Mouse (Mus musculus) small intestine, adult 2 months (tissue): Measurements from ENCODE around the gene Vamp5. TPM values are rescaled to one million over a fixed set of nuclear protein-coding genes. Genes with fewer than 3 reads are reported as not detected.

Source experiments
- H3K27ac ChIP-seq: fragments of 200-500 bp; 2 replicates; pipeline ENCODE4 v1.5.1; 2012; ENCODE audit warnings: low read depth, low read length, control low read depth, inconsistent platforms; ENCODE audit not compliant: insufficient read depth
- H3K27me3 ChIP-seq: fragments of 200-500 bp; 2 replicates; pipeline ENCODE4 v1.6.1; 2012; ENCODE audit warnings: mild to moderate bottlenecking, moderate library complexity, low read length, inconsistent platforms; ENCODE audit not compliant: control insufficient read depth, insufficient read depth
- H3K36me3 ChIP-seq: fragments of 200-500 bp; 2 replicates; pipeline ENCODE4 v1.6.1; 2012; ENCODE audit warnings: mild to moderate bottlenecking, low read length, control low read depth, inconsistent platforms; ENCODE audit not compliant: control insufficient read depth, insufficient read depth
- H3K4me1 ChIP-seq: fragments of 200-500 bp; 2 replicates; pipeline ENCODE4 v1.6.1; 2012; ENCODE audit warnings: low read length, inconsistent platforms, mixed read lengths; ENCODE audit not compliant: control insufficient read depth, insufficient read depth, insufficient read length
- H3K4me3 ChIP-seq: fragments of 200-500 bp; 2 replicates; pipeline ENCODE4 v1.5.1; 2012; ENCODE audit warnings: low read depth, mild to moderate bottlenecking, control low read depth, inconsistent platforms, low read length, moderate library complexity
- CTCF ChIP-seq: fragments of 200-500 bp; IDR thresholded peaks from 2 replicates; pipeline ENCODE4 v1.5.1; 2012; ENCODE audit warnings: low read depth, mild to moderate bottlenecking, control low read depth, inconsistent platforms, low read length, moderate library complexity, mixed read lengths; ENCODE audit not compliant: insufficient replicate concordance, insufficient read length; ENCODE audit errors: extremely low read depth
- POLR2A ChIP-seq: fragments of 200-500 bp; IDR thresholded peaks from 2 replicates; pipeline ENCODE4 v1.6.1; 2012; ENCODE audit warnings: low read depth, mild to moderate bottlenecking, control low read depth, inconsistent platforms, low read length, moderate library complexity
- WGBS: fragments of 180-500 bp; shearing (Covaris S2); methylation state at CpG from one replicate; pipeline ENCODE4 v1.1.7; 2018; 5-methylcytosine and 5-hydroxymethylcytosine counted together
- polyA plus RNA-seq: library from polyadenylated mRNA; depleted of rRNA; stranded (reverse); fragments of >200 nt; gene quantifications from 2 replicates; pipeline ENCODE4 v1.2.3, GENCODE M21; 2012

The Vamp5 gene
- polyA plus RNA-seq, 1 experiment: 19.8 TPM

DNA sequence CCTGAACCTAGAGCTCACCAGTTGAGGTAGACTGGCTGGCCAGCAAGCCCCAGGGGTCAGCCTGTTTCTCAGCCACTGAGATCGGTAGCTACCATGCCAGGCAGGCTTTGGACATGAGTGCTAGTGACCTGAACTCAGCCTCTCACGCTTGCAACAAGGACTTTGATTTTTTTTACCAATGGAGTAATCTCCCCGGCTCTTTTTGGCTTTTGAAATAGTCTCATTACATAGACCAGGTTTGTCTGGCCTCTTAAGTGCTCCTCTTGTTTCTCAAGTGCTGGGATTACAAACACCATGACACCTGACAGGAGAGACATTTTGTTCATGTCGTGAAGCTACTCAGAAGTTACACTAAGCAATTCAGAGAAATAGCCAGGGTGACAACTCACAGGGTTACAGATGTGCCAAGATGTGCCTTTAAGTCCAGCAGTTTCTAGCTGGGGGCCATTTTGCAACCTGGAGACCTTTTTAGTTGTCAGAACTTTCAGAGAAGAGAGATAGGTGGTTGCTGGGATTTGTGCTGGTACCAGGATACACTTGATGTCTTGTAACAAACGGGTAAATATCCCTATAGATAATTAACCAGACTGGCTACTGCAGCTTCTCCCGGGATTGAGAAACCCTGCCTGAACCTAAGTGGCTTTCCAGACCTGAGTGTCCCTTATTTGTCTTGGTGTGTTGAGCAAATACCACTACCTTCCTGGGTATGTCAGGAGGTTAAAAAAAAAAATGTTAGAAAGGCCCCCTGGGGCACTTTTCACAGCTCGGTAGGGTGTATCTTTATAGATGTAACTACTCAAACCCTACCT, 35.9 kb upstream of the Vamp5 start:
- H3K36me3 ChIP-seq: peaks cover 19% of the 10 kb centered on the region
- no peak overlapping the region for H3K4me3 ChIP-seq
- peaks cover 3% of the 10 kb centered on the region; the same call in 1 of the 2 replicates for H3K4me1 ChIP-seq
- H3K27ac ChIP-seq: no peak overlapping the region
- TF ChIP-seq POLR2A (no peak), CTCF (no peak)
- H3K27me3 ChIP-seq: no peaks in the 10 kb centered on the region
- 60% methylated on average over 7 of the region's 7 CpGs for WGBS

DNA sequence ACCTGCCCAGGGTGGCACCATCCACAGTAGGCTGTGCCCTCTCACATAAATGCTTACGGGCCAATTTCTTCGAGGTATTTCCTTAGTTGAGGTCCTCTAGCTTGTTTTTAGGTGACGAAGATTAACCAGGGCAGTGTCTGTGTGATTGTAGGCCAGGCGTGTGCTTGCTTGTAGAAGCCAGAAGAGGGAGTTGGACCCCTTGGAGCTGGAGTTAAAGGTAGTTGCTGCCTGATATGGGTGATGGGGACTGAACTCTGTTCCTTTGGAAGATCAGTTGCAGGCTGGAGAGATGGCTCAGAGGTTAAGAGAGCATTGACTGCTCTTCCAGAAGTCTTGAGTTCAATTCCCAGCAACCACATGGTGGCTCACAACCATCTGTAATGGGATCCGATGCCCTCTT, 34.9 kb upstream of the Vamp5 start:
- H3K27me3 ChIP-seq: no peaks in the 10 kb centered on the region
- H3K4me3 ChIP-seq: peak overlapping the region; percentile 2; the same call in 1 of the 2 replicates
- no peaks in the 10 kb centered on the region for H3K4me1 ChIP-seq
- H3K36me3 ChIP-seq: peaks cover 18% of the 10 kb centered on the region
- no peak for TF ChIP-seq CTCF
- no peak for TF ChIP-seq POLR2A
- no peak overlapping the region for H3K27ac ChIP-seq
- WGBS: 70% methylated on average over 5 of the region's 5 CpGs

DNA sequence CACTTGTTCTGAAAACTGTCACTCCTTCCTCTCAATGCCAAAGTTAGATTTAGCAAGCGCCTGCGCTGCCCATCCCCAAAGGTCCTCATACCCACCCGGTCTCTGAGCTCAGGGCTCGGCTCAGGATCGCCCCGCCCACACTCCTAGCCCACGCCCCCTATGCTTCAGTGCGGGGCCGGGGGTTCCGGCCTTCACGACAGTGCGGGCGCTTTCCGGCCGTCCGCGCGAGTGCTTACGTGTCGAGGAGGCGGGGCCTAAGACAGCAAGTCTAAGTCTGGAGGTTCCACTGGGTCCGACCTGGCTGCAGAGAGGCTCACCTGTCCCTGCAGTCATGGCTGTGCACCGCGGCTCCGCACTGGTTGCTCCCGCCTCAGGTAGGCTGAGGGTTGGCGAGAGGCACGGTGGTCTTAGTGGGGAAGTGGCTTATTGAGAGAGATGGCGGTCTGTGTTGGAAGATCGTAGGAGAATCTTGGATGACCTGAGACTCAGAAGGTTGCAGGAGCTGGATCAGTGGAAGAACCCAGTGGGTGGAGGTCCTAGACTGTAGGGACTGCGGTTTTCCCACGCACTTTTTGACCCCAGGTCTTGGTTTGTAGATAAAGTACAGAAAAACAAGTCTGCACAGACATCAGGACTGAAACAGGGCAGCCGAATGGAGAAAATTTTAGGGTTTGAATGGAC, 33.9 kb upstream of the Vamp5 start, which contains the start of gene Ggcx:
Gene Ggcx, plus strand, starts transcription at position 233 of the 681 bp plus-strand sequence.
- TF ChIP-seq POLR2A (peak; percentile 95), CTCF (no peak)
- Histone ChIP-seq H3K4me1 (no peaks in the 10 kb centered on the region), H3K4me3 (peak within 1 kb of the TSS; percentile 75), H3K27me3 (no peaks in the 10 kb centered on the region), H3K36me3 (peaks cover 14% of the 10 kb centered on the region), H3K27ac (peak within 1 kb of the TSS; percentile 34)
- WGBS: under 1% methylated on average over 33 of the region's 33 CpGs

DNA sequence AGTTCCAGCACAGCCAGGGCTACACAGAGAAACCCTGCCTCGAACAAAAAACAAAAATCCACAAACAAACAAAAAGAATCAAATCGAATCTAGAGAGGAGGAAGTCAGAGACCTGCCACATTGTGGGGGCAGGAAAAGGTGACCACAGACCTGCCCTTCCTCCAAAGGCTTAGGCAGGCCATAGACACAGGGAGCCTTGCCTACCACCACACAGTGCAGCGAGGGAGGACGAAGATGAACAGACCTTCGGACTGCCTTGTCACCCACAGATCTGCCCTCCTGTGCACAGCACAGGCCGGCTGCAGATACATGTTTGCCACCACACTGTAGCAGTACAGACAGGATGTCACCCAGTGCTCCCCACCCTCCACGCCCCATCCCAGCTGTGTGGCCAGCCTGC, 30.2 kb upstream of the Vamp5 start:
- no peaks in the 10 kb centered on the region for H3K27me3 ChIP-seq
- H3K27ac ChIP-seq: no peak overlapping the region
- WGBS: 74% methylated on average over 7 of the region's 7 CpGs
- TF ChIP-seq CTCF (no peak), POLR2A (no peak)
- H3K4me3 ChIP-seq: no peak overlapping the region
- H3K4me1 ChIP-seq: no peaks in the 10 kb centered on the region
- no peaks in the 10 kb centered on the region for H3K36me3 ChIP-seq

DNA sequence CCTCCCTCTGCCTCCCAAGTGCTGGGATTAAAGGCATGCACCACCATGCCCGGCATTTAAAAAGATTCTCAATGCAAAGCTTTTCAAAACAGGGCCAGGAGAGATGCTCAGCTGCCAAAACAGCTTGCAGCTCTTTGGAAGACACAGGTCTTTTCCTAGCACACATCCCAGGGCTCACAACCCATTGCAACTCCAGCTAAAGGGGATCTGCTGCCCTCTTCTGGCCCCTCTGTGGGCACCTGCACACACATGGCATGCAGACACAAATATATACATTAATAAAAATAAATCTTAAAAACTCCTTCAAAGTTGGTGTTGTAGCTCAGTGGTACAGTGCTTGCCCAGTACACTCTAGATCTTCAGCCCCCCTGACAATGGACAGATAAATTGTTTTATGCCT, 29.7 kb upstream of the Vamp5 start:
- 21% methylated on average over 1 of the region's 1 CpGs for WGBS
- Histone ChIP-seq H3K4me3 (no peak overlapping the region), H3K27me3 (no peaks in the 10 kb centered on the region), H3K4me1 (no peaks in the 10 kb centered on the region), H3K27ac (no peak overlapping the region), H3K36me3 (no peaks in the 10 kb centered on the region)
- no peak for TF ChIP-seq POLR2A

DNA sequence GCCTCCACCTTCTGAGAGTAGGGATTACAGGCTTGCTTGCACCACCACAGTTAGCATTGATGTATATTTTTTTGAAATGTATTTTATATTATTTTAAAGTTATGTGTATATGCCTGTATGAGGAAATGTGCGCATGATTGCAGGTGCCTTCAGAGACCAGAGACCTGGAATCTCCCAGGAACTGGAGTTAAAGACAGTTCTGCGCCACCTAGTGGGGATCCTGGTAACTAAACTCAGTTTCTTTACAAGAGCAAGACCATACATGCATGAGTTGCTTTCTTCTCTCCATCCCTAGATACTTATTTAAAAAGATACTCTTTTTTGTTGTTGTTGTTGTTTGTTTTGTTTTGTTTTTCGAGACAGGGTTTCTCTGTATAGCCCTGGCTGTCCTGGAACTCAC, 29.3 kb upstream of the Vamp5 start:
- no peak overlapping the region for H3K4me3 ChIP-seq
- H3K27ac ChIP-seq: no peak overlapping the region
- H3K4me1 ChIP-seq: no peaks in the 10 kb centered on the region
- H3K36me3 ChIP-seq: no peaks in the 10 kb centered on the region
- no peaks in the 10 kb centered on the region for H3K27me3 ChIP-seq
- TF ChIP-seq POLR2A: no peak
- TF ChIP-seq CTCF: peak; percentile 35; the same call in 1 of the 2 replicates
- 8% methylated on average over 3 of the region's 3 CpGs for WGBS

DNA sequence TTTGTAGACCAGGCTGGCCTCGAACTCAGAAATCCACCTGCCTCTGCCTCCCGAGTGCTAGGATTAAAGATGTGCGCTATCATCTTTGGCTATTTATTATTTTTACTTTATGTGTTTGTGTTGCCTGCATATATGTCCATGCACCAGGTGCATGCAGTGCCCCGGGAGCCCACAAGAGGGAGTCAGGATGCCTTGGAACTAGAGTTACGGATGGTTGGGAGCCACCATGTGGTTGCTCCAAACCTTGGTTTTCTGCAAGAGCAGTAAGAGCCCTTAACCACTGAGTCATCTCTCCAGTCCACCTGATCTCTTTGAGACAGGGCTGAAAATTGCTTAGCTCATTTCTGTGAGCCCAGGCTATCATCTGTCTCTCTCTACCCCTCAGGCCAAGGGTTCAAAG, 26.9 kb upstream of the Vamp5 start:
- H3K27me3 ChIP-seq: no peaks in the 10 kb centered on the region
- no peaks in the 10 kb centered on the region for H3K4me1 ChIP-seq
- no peak overlapping the region for H3K4me3 ChIP-seq
- 6% methylated on average over 5 of the region's 5 CpGs for WGBS
- TF ChIP-seq CTCF (peak; percentile 95), POLR2A (no peak)
- no peaks in the 10 kb centered on the region for H3K36me3 ChIP-seq
- no peak overlapping the region for H3K27ac ChIP-seq
